Mouse (Mus musculus) lung, postnatal 36 days (tissue): Measurements from ENCODE around the gene Hist1h4j.
"Not testable (repeated sequence)": the region's sequence is repeated elsewhere in the genome, so short reads cannot be mapped to it uniquely, and the experiment has no call there.

Source experiments
- DNase-seq: peaks from one replicate; pipeline ENCODE4 v3.0.0; 2022; ENCODE audit warnings: mixed read lengths

Gene Hist1h4j

GRCm38 (mm10) chr13:21782361-21783254 is 47.7 kb downstream of the Hist1h4j start:
- not testable (repeated sequence) for DNase-seq

GRCm38 (mm10) chr13:21783255-21783617 is 48.4 kb downstream of the Hist1h4j start, which contains the start of gene Hist1h3i:
Gene Hist1h3i (minus strand): TSS chr13:21783370.
- peak; percentile 76 for DNase-seq

GRCm38 (mm10) chr13:21783734-21784161 is 48.9 kb downstream of the Hist1h4j start:
- DNase-seq = peak; percentile 42

- no peak for DNase-seq
These were observed 49.4 kb downstream of the Hist1h4j start for GRCm38 (mm10) chr13:21784311-21784710.
